Mouse (Mus musculus) kidney, postnatal 10 days (tissue): ENCODE results near the gene Tenm3.

Experiments
- DNase-seq: peaks from one replicate; pipeline ENCODE4 v3.0.0; 2021; ENCODE audit warnings: mixed read lengths

Gene Tenm3

GRCm38 (mm10) chr8:48649845-48650244, 193.9 kb downstream of the Tenm3 start:
- no peak for DNase-seq

GRCm38 (mm10) chr8:48649415-48649814, 194.3 kb downstream of the Tenm3 start:
- peak; percentile 27 for DNase-seq

- no peak for DNase-seq
Observed at GRCm38 (mm10) chr8:48646110-48646509, 197.6 kb downstream of the Tenm3 start.

- DNase-seq = no peak
Observed at GRCm38 (mm10) chr8:48638129-48638528, 205.6 kb downstream of the Tenm3 start.

GRCm38 (mm10) chr8:48636979-48637378, 206.8 kb downstream of the Tenm3 start:
- no peak for DNase-seq

- no peak for DNase-seq
Observed at GRCm38 (mm10) chr8:48635815-48636214, 207.9 kb downstream of the Tenm3 start.

GRCm38 (mm10) chr8:48633426-48633825, 210.3 kb downstream of the Tenm3 start:
- DNase-seq = no peak

- DNase-seq = no peak
Observed at GRCm38 (mm10) chr8:48622517-48623153, 221.1 kb downstream of the Tenm3 start.

GRCm38 (mm10) chr8:48615088-48615487, 228.7 kb downstream of the Tenm3 start:
- DNase-seq = peak; percentile 37

- DNase-seq = no peak
Observed at GRCm38 (mm10) chr8:48611934-48612512, 231.7 kb downstream of the Tenm3 start.

GRCm38 (mm10) chr8:48611126-48611525, 232.6 kb downstream of the Tenm3 start:
- no peak for DNase-seq

- DNase-seq = no peak
Observed at GRCm38 (mm10) chr8:48610316-48610715, 233.4 kb downstream of the Tenm3 start.

GRCm38 (mm10) chr8:48609684-48610083, 234.1 kb downstream of the Tenm3 start:
- no peak for DNase-seq

- no peak for DNase-seq
Observed at GRCm38 (mm10) chr8:48604190-48604897, 239.4 kb downstream of the Tenm3 start.

- DNase-seq = peak; percentile 33
Observed at GRCm38 (mm10) chr8:48603165-48603840, 240.4 kb downstream of the Tenm3 start.

GRCm38 (mm10) chr8:48601621-48602020, 242.1 kb downstream of the Tenm3 start:
- DNase-seq = no peak

- no peak for DNase-seq
Observed at GRCm38 (mm10) chr8:48599028-48599427, 244.7 kb downstream of the Tenm3 start.

- no peak for DNase-seq
Observed at GRCm38 (mm10) chr8:48596332-48596731, 247.4 kb downstream of the Tenm3 start.

- DNase-seq = no peak
Observed at GRCm38 (mm10) chr8:48591818-48592217, 251.9 kb downstream of the Tenm3 start.

GRCm38 (mm10) chr8:48579732-48580131, 264.0 kb downstream of the Tenm3 start:
- DNase-seq = no peak

- no peak for DNase-seq
Observed at GRCm38 (mm10) chr8:48579144-48579543, 264.6 kb downstream of the Tenm3 start.

- DNase-seq = no peak
Observed at GRCm38 (mm10) chr8:48572941-48573340, 270.8 kb downstream of the Tenm3 start.

- no peak for DNase-seq
Observed at GRCm38 (mm10) chr8:48572345-48572744, 271.4 kb downstream of the Tenm3 start.

- no peak for DNase-seq
Observed at GRCm38 (mm10) chr8:48568608-48569007, 275.1 kb downstream of the Tenm3 start.
